Mouse (Mus musculus) brain, embryonic 14.5 days (tissue): ENCODE results near the gene Plekhm1.

Experiments used
- CTCF ChIP-seq: fragments of 200-500 bp; IDR thresholded peaks from 2 replicates; pipeline ENCODE4 v1.5.1; 2012; ENCODE audit warnings: inconsistent platforms, mild to moderate bottlenecking, moderate library complexity, borderline replicate concordance; ENCODE audit not compliant: insufficient read depth, insufficient read length; ENCODE audit errors: extremely low read depth
- POLR2A ChIP-seq: fragments of 200-500 bp; IDR thresholded peaks from 2 replicates; pipeline ENCODE4 v1.6.1; 2012; ENCODE audit warnings: mild to moderate bottlenecking, inconsistent platforms, borderline replicate concordance; ENCODE audit not compliant: poor library complexity, insufficient read depth, insufficient read length, severe bottlenecking; ENCODE audit errors: extremely low read depth

GRCm38 (mm10) chr11:103332890-103333651, 79.4 kb downstream of the Plekhm1 start:
- TF ChIP-seq CTCF (no peak), POLR2A (no peak)
